Mouse (Mus musculus): Measurements from ENCODE around the gene Dcbld1.

Dcbld1 gene

GRCm38 (mm10) chr10:52233301-52233968 is at the start of gene Dcbld1:
Dcbld1 (plus strand) TSS chr10:52233619.
- DNase-seq (ENCODE audit: low spot score), result peak; percentile 54

- no peak for DNase-seq (ENCODE audit: low spot score)
Observed at GRCm38 (mm10) chr10:52185900-52186299, 47.5 kb upstream of the Dcbld1 start.

GRCm38 (mm10) chr10:52194957-52195852 is 38.2 kb upstream of the Dcbld1 start, which contains the start of gene Ros1:
Ros1 (minus strand) TSS chr10:52195244.
- no peak for DNase-seq (ENCODE audit: low spot score)

GRCm38 (mm10) chr10:52204006-52204405 is 29.4 kb upstream of the Dcbld1 start:
- DNase-seq (ENCODE audit: low spot score), result no peak

GRCm38 (mm10) chr10:52215267-52215818 is 18.1 kb upstream of the Dcbld1 start:
- no peak for DNase-seq (ENCODE audit: low spot score)

- peak; percentile 64 for DNase-seq (ENCODE audit: low spot score)
Observed at GRCm38 (mm10) chr10:52216797-52217563, 16.4 kb upstream of the Dcbld1 start.

GRCm38 (mm10) chr10:52217564-52217934 is 15.9 kb upstream of the Dcbld1 start:
- no peak for DNase-seq (ENCODE audit: low spot score)

- DNase-seq (ENCODE audit: low spot score), result no peak
Observed at GRCm38 (mm10) chr10:52219600-52219999, 13.8 kb upstream of the Dcbld1 start.

- no peak for DNase-seq (ENCODE audit: low spot score)
Observed at GRCm38 (mm10) chr10:52232196-52233176, 933 bp upstream of the Dcbld1 start.

- peak; percentile 19 for DNase-seq (ENCODE audit: low spot score)
Observed at GRCm38 (mm10) chr10:52233969-52234653, 692 bp downstream of the Dcbld1 start.

- DNase-seq (ENCODE audit: low spot score), result peak; percentile 27
Observed at GRCm38 (mm10) chr10:52234654-52234981, 1.2 kb downstream of the Dcbld1 start.

- no peak for DNase-seq (ENCODE audit: low spot score)
Observed at GRCm38 (mm10) chr10:52235461-52235860, 2.0 kb downstream of the Dcbld1 start.

GRCm38 (mm10) chr10:52242015-52242414 is 8.6 kb downstream of the Dcbld1 start:
- DNase-seq (ENCODE audit: low spot score), result no peak

- DNase-seq (ENCODE audit: low spot score), result no peak
Observed at GRCm38 (mm10) chr10:52242680-52243323, 9.4 kb downstream of the Dcbld1 start.

- DNase-seq (ENCODE audit: low spot score), result no peak
Observed at GRCm38 (mm10) chr10:52246207-52246606, 12.8 kb downstream of the Dcbld1 start.

- no peak for DNase-seq (ENCODE audit: low spot score)
Observed at GRCm38 (mm10) chr10:52252240-52252639, 18.8 kb downstream of the Dcbld1 start.

- no peak for DNase-seq (ENCODE audit: low spot score)
Observed at GRCm38 (mm10) chr10:52253426-52253825, 20.0 kb downstream of the Dcbld1 start.

GRCm38 (mm10) chr10:52257768-52258167 is 24.3 kb downstream of the Dcbld1 start:
- DNase-seq (ENCODE audit: low spot score), result no peak

GRCm38 (mm10) chr10:52258180-52258948 is 24.9 kb downstream of the Dcbld1 start:
- DNase-seq (ENCODE audit: low spot score), result no peak
